Mouse (Mus musculus): ENCODE data around the gene St3gal4.
A peak's percentile ranks its signal among the peaks of the same experiment; 100 is the strongest.
"Not testable (repeated sequence)": the region's sequence is repeated elsewhere in the genome, so short reads cannot be mapped to it uniquely, and the experiment has no call there.

St3gal4 gene

GRCm38 (mm10) chr9:35119168-35119567 lies at the start of gene St3gal4:
TSS of gene St3gal4 (minus strand) at chr9:35119268.
- no peak for DNase-seq (ENCODE audit: low spot score)

- DNase-seq (ENCODE audit: low spot score), result no peak
Observed at GRCm38 (mm10) chr9:35166798-35167635, 47.9 kb upstream of the St3gal4 start.

- DNase-seq (ENCODE audit: low spot score), result no peak
Observed at GRCm38 (mm10) chr9:35166144-35166797, 47.2 kb upstream of the St3gal4 start.

GRCm38 (mm10) chr9:35164142-35164874 lies 45.2 kb upstream of the St3gal4 start:
- DNase-seq (ENCODE audit: low spot score), result no peak

GRCm38 (mm10) chr9:35163011-35163690 lies 44.1 kb upstream of the St3gal4 start:
- DNase-seq (ENCODE audit: low spot score), result peak; percentile 19

DNA sequence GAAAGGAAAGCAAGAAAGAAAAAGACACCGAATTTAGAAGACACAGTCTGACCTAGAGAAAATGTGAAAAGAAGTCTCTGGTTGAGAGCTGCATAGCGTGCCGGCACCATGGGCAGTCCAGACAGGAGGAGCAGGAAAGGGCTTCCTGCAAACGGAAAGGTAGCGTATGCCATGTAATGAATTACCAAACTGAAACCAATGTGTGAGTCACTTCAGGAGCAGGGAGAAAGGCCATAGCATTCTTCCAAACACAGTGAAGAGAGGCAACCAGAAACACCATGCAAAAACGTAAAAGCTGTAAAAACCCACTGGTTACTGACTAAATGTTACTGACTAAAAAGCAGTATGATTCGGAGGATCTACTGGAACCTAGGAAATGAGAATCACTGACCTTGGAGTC lies 42.7 kb upstream of the St3gal4 start:
- DNase-seq (ENCODE audit: low spot score), result no peak

GRCm38 (mm10) chr9:35160662-35161061 lies 41.6 kb upstream of the St3gal4 start:
- no peak for DNase-seq (ENCODE audit: low spot score)

- DNase-seq (ENCODE audit: low spot score), result no peak
Observed at GRCm38 (mm10) chr9:35158477-35158876, 39.4 kb upstream of the St3gal4 start.

DNA sequence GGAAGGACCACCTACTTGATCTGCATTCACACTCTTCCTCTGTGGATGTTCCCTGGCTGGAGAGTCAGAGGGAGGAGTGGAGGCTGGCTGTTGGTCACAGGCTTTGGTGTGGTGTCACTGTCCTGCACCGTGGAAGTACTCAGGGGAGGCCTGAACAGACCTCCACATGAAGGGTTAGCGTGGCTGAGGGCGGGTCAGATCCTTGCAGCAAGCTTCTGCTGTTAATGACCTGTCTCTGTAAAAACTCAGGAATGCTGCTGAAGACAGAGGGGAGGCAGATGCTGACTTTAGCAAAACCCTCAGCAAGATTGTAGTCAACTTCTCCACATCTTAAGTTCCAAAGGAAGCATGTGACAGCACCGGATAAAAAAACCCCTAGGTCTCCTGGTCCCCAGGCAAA lies 37.8 kb upstream of the St3gal4 start:
- no peak for DNase-seq (ENCODE audit: low spot score)

GRCm38 (mm10) chr9:35156002-35156710 lies 37.1 kb upstream of the St3gal4 start:
- DNase-seq (ENCODE audit: low spot score), result peak; percentile 52

GRCm38 (mm10) chr9:35152923-35153322 lies 33.9 kb upstream of the St3gal4 start:
- DNase-seq (ENCODE audit: low spot score), result no peak

- not testable (repeated sequence) for DNase-seq (ENCODE audit: low spot score)
Observed at GRCm38 (mm10) chr9:35148822-35149221, 29.8 kb upstream of the St3gal4 start.

DNA sequence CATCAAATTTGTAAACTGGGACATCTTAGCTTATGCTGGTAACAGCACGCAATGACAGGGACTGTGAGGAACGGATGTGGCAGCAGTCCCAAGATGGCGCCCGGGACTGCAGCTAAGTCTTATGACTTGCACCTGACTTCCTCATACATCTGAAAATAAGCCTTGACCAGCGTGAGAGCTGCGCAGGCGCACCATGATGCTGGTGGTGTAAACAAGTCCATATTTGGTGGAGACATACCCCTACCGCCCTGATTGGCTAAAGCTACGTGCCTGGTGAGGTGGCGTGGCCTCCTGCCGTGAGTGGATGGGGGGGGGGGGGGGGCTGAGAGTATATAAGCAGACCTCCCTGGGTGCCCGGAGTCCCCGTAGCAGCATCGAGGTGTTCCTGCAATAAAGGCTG lies 28.2 kb upstream of the St3gal4 start:
- DNase-seq (ENCODE audit: low spot score), result not testable (repeated sequence)

- DNase-seq (ENCODE audit: low spot score), result no peak
Observed at GRCm38 (mm10) chr9:35145829-35146228, 26.8 kb upstream of the St3gal4 start.

DNA sequence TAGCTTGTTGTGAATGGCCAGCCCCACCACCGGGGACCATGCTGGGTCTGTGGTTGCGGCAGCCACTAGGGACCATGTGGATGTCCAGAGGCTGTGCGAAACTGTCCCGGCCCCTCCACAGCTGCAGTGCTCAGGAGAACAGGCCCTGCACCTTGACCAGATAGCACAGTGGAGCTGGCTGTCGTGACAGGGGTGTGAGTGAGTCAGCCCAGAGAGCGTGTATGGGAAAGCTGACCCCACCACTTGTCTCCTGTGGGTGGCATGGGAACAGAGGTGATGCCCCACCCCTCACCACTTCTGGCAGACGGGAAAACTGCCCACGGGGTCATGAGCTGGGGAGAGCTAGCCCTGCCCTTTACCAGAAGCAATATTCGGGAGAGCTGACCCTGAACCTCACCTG lies 26.1 kb upstream of the St3gal4 start:
- no peak for DNase-seq (ENCODE audit: low spot score)

DNA sequence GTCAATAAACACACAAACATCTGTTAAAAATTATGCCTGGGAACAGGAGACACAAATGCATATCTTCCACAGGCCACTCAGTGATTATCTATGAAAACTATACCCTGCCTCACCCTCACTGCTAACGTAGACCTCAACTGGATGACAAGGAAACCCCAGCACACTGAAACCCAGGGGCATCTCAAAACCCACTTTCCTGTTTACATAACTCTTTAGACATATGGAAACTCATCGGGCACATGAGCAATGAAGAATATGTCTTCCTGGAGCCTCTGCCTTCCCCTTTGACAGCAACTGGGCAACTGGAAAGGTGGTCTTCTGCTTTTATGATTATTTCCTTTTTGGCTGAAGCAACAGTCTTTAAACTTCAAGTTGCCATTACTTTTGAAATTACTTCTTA lies 23.2 kb upstream of the St3gal4 start:
- no peak for DNase-seq (ENCODE audit: low spot score)

DNA sequence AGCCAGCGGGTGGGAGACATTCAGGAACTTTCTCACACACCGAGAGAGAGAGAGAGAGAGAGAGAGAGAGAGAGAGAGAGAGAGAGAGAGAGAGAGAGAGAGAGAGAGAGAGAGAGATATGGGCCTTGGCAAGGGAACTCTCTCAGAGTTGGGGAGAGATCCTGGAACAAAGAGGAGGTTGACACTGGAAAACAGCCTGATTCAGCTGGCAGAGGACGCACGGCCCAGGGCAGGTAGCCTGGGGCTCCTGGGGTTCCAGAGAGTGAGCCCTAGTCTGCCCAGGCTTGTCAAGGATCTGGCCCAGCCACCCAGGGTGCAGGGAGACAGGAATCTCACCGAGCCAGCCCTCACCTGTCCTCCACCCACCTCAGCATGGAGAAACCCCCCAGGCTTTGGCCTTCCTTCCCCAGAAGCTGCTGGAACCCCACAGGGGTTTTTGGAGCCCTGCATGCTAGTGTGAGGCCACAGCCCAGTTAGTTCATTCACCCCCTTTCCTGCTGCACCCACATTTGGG lies 20.2 kb upstream of the St3gal4 start:
- no peak for DNase-seq (ENCODE audit: low spot score)

DNA sequence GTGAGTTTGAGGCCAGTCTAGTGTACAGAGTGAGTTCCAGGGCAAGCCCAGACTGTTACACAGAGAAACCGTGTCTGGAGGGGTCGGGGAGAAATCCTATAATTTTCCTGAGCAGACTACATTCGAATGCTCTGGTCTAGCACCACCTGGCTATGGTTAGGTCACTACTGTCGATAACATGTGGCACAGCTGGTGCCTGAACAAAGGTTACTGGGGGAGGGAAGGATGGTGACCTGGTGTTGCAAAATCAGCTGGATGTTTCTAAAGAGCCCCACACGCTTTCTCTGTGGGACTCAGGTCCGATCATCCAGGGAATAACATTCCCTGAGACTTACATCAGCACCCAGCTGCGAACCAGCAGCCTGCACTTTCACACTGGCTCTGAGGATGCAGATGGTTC lies 19.0 kb upstream of the St3gal4 start:
- no peak for DNase-seq (ENCODE audit: low spot score)

- no peak for DNase-seq (ENCODE audit: low spot score)
Observed at GRCm38 (mm10) chr9:35135575-35135974, 16.5 kb upstream of the St3gal4 start.

GRCm38 (mm10) chr9:35131637-35132397 lies 12.7 kb upstream of the St3gal4 start:
- DNase-seq (ENCODE audit: low spot score), result no peak

DNA sequence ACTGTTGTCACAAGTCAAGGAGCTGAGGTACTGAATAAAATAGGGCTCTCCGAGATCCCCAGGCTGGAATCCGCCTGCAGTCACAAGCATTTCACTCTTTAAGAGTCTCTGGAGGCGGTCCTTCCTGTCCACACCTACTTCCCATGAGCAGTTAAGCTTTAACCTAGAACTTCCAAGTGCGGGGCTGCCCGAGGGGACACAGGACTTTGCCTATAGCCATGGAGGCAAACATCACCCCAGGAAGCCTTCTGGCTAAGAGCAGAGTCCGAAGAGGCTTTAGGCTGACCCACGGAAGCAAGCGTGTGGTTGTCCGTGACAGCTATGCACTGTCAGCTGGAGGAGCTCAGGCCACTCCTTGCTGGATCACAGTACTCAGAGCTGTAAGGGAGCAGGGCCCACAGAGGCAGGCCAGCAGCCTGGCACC lies 9.9 kb upstream of the St3gal4 start:
- no peak for DNase-seq (ENCODE audit: low spot score)

Data from urinary bladder, postnatal 14 days (tissue).